ENCODE assay signal across 22 mouse cellular contexts in genomic region chr4:70260419-70260807, GRCm38 (mm10).
DNase-seq lines count a peak whose midpoint lies in the region; ATAC-seq and TF ChIP-seq lines count a peak whose summit lies in the region.
"Had no signal": no experiment of that assay in that cellular context is flagged by ENCODE, and none has a peak within 500 bp of the region (broad histone marks: within the 10 kb centered on the region; RNA-seq: fewer than 3 reads in every experiment).

No protein-coding gene starts in this region.

- TF ChIP-seq POLR2A in cerebellum, adult 2 months (IDR thresholded peaks at IDR 0.05; ENCODE audit: borderline replicate concordance, insufficient read depth, low read length), result no peak

- H3K36me3 ChIP-seq in midbrain, embryonic 12.5 days, result peaks cover 29% of the 10 kb centered on the region
- H3K36me3 ChIP-seq in midbrain, embryonic 15.5 days (replicated peaks), result peaks cover 11% of the 10 kb centered on the region; the same call in 1 of the 2 replicates
- H3K36me3 ChIP-seq in intestine, embryonic 15.5 days, result no peaks in the 10 kb centered on the region; the same call in 1 of the 2 replicates

- H3K4me1 ChIP-seq in midbrain, embryonic 12.5 days, result peaks cover 4% of the 10 kb centered on the region; the same call in 1 of the 2 replicates
- peaks cover 15% of the 10 kb centered on the region for H3K4me1 ChIP-seq in midbrain, embryonic 15.5 days
- H3K4me1 ChIP-seq in cerebellum, adult 2 months (ENCODE audit: control insufficient read depth, insufficient read depth, low read length), result peaks cover 24% of the 10 kb centered on the region
- no peaks in the 10 kb centered on the region for H3K4me1 ChIP-seq in intestine, embryonic 15.5 days (replicated peaks)
- H3K4me1 ChIP-seq: embryonic facial prominence, embryonic 15.5 days; limb, embryonic 13.5 days; lung, embryonic 15.5 days had no signal

- DNase-seq in heart, adult 11 months, result peak; percentile 61
- no peak for DNase-seq in heart, adult 18-20 months
- DNase-seq in cerebellum, adult 2 months, result peak in 1 of 2 experiments; percentile 57
- DNase-seq in cerebellum, postnatal 14 days, result peak; percentile 27 to 62
- no peak for DNase-seq in thymus, postnatal 14 days
- DNase-seq: adrenal gland, adult 2 months; gastrocnemius, adult 2 months; heart, adult 2 months; heart, postnatal 36 days; kidney, adult 8-10 months; kidney, postnatal 36 days; lung, postnatal 4 days; thymus, postnatal 4 days had no signal

- no peak overlapping the region for H3K4me3 ChIP-seq in midbrain, embryonic 12.5 days
- H3K4me3 ChIP-seq in midbrain, embryonic 15.5 days, result no peak overlapping the region
- no peak overlapping the region for H3K4me3 ChIP-seq in cerebellum, adult 2 months (replicated peaks; ENCODE audit: insufficient read depth, low read depth, low read length)
- no peak overlapping the region for H3K4me3 ChIP-seq in intestine, embryonic 15.5 days (replicated peaks)
- H3K4me3 ChIP-seq: embryonic facial prominence, embryonic 15.5 days; gastrocnemius, adult 2 months; heart, adult 2 months; limb, embryonic 13.5 days; lung, embryonic 15.5 days; neural tube, embryonic 12.5 days had no signal

- no peak overlapping the region for H3K9ac ChIP-seq in midbrain, embryonic 12.5 days (replicated peaks)
- no peak overlapping the region for H3K9ac ChIP-seq in midbrain, embryonic 15.5 days
- H3K9ac ChIP-seq in intestine, embryonic 15.5 days, result no peak overlapping the region
- H3K9ac ChIP-seq: embryonic facial prominence, embryonic 15.5 days; limb, embryonic 13.5 days; liver, embryonic 14.5 days; lung, embryonic 15.5 days; neural tube, embryonic 12.5 days had no signal

- no peak overlapping the region for H3K4me2 ChIP-seq in midbrain, embryonic 12.5 days (replicated peaks)
- no peak overlapping the region for H3K4me2 ChIP-seq in midbrain, embryonic 15.5 days
- H3K4me2 ChIP-seq in intestine, embryonic 15.5 days (replicated peaks), result no peak overlapping the region
- H3K4me2 ChIP-seq: embryonic facial prominence, embryonic 15.5 days; limb, embryonic 13.5 days; lung, embryonic 15.5 days; neural tube, embryonic 12.5 days had no signal

- ATAC-seq in midbrain, embryonic 12.5 days (ENCODE audit: low FRiP score, low read depth), result 0 out of 2 replicates have a peak, but pooled peaks have one; percentile 32
- ATAC-seq in midbrain, embryonic 15.5 days (replicated peaks), result no peak
- no peak for ATAC-seq in intestine, embryonic 15.5 days
- ATAC-seq: inflammation-experienced regulatory T-cells, adult 6 months had no signal

- TF ChIP-seq CTCF in cerebellum, adult 2 months (IDR thresholded peaks at IDR 0.05; ENCODE audit: borderline replicate concordance, insufficient read depth, low read depth, low read length), result no peak

- 93% methylated on average over 11 of the region's 11 CpGs for WGBS in midbrain, embryonic 12.5 days
- 91% methylated on average over 11 of the region's 11 CpGs for whole genome bisulfite sequencing in midbrain, embryonic 15.5 days
- 24% methylated on average over 11 of the region's 11 CpGs for WGBS in cerebellum, adult 2 months
- 90% methylated on average over 11 of the region's 11 CpGs for WGBS in intestine, embryonic 15.5 days

- H3K9me3 ChIP-seq in midbrain, embryonic 12.5 days, result no peaks in the 10 kb centered on the region
- no peaks in the 10 kb centered on the region for H3K9me3 ChIP-seq in midbrain, embryonic 15.5 days
- H3K9me3 ChIP-seq in intestine, embryonic 15.5 days, result no peaks in the 10 kb centered on the region
- H3K9me3 ChIP-seq: embryonic facial prominence, embryonic 15.5 days; limb, embryonic 13.5 days; lung, embryonic 15.5 days; neural tube, embryonic 12.5 days had no signal

- no peaks in the 10 kb centered on the region for H3K27me3 ChIP-seq in midbrain, embryonic 12.5 days
- no peaks in the 10 kb centered on the region for H3K27me3 ChIP-seq in midbrain, embryonic 15.5 days (replicated peaks)
- no peaks in the 10 kb centered on the region for H3K27me3 ChIP-seq in cerebellum, adult 2 months (ENCODE audit: control insufficient read depth, insufficient read depth, low read length)
- no peaks in the 10 kb centered on the region for H3K27me3 ChIP-seq in intestine, embryonic 15.5 days (replicated peaks)
- H3K27me3 ChIP-seq: embryonic facial prominence, embryonic 15.5 days; limb, embryonic 13.5 days; lung, embryonic 15.5 days; neural tube, embryonic 12.5 days had no signal

- no peak overlapping the region for H3K27ac ChIP-seq in midbrain, embryonic 12.5 days (replicated peaks)
- no peak overlapping the region for H3K27ac ChIP-seq in midbrain, embryonic 15.5 days
- peak overlapping the region; percentile 61 for H3K27ac ChIP-seq in cerebellum, adult 2 months (ENCODE audit: insufficient read depth, low read length)
- H3K27ac ChIP-seq in intestine, embryonic 15.5 days, result no peak overlapping the region
- H3K27ac ChIP-seq: embryonic facial prominence, embryonic 15.5 days; gastrocnemius, adult 2 months; heart, adult 2 months; limb, embryonic 13.5 days; liver, embryonic 14.5 days; lung, embryonic 15.5 days; neural tube, embryonic 12.5 days had no signal

Comparison
In these comparisons a context has a peak if more than half of its experiments do, and no peak if none do; other contexts are left out.
1. DNase-seq: peak in heart, adult 11 months (single experiment) and cerebellum, postnatal 14 days (2 of 2); none in heart, adult 18-20 months (0 of 2) and thymus, postnatal 14 days (single experiment).